Mouse (Mus musculus) adrenal gland, adult 18-20 months (tissue): ENCODE measurements around the gene Fem1a. TPM values are rescaled to one million over a fixed set of nuclear protein-coding genes. Genes with fewer than 3 reads are reported as not detected.

Experiments used
- DNase-seq, 2 experiments: peaks; one replicate each; pipeline ENCODE4 v3.0.0; 2021 to 2022; ENCODE audit warnings: low spot score in 2 of 2
- microRNA-seq, 2 experiments: library from miRNA; unstranded; fragments of <30 nt; microRNA quantifications; one replicate each; pipeline ENCODE4 v1.2.0; 2021; ENCODE audit warnings: borderline number of aligned reads in 2 of 2
- total RNA-seq, 2 experiments: library from RNA; stranded (reverse); gene quantifications; 1 replicate in 1 of 2; 2 replicates in 1 of 2; pipeline ENCODE4 v1.2.3; 2021

Gene Fem1a
- total RNA-seq, 2 experiments from 2014 or later = 29.2 to 30.2 TPM

DNA sequence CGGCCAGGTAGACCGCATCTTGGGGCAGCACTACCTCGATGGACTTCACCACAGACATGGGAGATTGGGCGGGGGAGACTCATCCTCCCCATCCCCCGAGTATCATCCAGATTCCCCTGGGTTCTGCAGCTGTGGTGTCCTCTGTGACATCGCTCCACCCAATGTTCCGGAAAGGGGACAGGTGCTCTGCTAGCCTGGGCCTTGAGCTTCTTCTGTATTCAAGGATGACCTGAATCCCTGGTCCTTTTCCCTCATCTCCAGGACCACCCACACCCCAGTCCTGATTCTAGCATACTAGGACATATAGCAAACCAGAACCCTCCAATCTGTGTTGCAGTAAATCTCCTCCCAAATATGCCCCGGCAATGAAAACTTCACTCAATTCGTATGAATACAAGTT lies 43.6 kb downstream of the Fem1a start, which contains the start of gene Arrdc5:
Gene Arrdc5 (minus strand): TSS at position 101 of the 400 bp plus-strand sequence.
- no peak for DNase-seq

DNA sequence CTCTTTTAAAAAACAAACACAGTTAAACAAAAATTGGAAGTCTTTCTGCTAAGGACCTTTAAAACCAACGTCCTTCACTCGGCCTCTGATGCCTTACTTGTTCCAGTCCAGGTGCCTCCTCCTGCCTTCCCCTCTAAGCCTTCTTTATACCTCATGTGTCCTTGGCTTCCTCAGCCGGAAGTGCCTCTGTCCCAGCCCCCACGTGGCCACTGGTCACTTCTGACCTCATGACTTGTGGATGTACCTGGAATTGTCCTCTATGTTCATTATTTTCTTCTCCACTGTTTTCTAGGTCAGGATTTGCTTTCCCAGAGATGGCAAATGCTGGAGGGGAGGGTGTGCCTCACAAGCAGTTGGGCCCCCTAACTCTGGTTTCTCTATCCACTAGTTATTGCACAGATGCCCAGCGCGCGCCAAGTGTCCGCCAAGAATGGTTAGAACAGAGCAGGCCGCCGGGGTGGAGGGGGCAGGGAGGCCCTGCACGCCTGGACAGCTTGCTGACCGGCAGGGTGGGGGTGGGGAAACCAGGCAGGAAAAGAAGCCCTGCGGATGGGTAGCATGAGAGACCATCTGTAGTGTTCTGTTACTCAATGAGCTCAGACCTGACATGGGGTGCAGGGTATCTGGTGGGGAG lies 45.9 kb downstream of the Fem1a start:
- no peak for DNase-seq

DNA sequence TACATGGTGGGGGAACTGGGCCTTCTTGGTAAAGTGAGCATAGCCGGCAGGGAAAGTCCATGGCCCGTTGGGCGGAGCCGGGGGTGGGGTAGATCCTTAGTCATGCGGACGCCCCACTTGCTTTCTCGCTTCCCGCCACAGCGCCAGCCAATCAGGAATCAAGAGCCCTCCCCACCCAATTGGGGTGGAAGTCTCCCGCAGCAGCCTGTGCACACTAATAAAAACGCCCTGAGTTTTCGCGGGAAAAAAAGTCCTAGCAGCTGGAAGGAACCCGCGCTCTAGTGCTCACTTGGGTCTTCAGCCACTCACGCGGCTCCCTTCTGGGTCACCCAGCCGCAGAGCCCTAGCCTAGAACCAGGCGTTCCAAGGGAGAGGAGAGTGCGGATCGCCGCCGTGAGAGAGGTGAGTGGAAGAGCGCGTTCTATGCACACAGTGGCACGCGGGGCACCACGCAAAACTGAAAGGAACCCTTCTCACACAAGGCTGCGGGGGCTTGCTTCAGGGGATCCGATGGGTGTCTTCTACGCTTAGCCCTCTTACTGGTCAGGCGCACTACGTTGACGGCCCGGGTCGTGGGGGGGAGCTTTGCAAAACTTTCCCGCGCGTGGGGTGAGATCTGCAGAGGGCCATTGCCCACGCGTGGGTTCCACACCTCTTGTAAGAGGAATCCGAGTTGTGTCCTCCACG lies 46.7 kb downstream of the Fem1a start, which contains the start of gene Uhrf1:
Gene Uhrf1 (plus strand): TSS at position 162 of the 687 bp plus-strand sequence.
- DNase-seq = peak; percentile 51 to 64

DNA sequence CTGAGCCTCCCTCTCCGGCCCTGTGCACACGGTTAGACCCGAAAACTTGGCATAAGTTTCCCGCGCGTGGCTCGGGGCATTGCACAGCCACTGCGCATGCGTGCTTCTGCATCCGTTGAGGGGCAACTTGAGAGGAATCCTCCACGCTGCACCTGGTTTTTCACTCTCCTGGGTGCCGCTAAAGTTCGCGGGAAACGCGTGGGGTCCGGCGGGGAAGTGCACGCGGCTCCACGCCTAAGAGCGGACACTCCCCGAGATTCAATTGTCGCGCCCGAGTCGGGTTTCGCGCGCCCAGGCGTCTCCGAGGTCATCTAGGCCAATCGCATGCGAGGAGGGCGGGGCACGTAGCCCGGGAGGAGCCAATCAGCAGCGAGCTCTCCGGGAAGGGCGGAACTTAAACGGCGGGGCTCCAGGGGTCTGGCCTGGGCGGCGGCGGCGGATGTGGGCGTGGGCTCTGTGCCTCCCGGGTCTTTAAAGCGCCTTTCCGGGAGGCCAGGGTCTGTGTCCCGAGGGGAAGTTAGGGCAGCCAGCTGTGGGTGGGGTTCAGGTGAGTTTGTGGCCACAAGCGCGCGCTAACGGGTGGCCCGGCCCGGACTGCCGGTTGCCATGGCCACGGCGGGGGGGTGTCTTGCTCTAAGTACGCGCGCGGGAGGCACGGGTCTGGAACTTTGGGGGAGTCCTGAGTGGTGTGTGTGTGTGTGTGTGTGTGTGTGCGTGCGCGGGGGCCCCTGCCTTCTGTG lies 47.4 kb downstream of the Fem1a start:
- DNase-seq = peak; percentile 87 to 91

DNA sequence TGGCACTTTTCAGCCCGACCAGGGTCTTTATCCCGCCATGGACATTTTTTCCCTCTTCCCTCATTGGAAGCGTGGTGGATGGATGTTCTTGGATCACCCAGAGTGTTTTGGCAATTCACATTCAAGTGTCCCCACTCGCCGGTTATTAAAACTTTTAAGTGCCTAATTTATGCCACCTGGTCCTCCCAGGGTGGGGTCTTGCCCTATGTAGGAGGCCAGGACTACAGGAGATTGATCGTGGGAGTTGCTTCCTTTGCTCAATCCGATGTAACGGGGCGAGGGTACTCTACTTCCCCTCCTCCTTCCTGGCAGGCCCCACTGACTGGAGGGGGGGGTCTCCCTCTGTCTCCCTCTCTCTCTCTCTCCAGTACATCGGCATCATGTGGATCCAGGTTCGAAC lies 48.1 kb downstream of the Fem1a start:
- no peak for DNase-seq

DNA sequence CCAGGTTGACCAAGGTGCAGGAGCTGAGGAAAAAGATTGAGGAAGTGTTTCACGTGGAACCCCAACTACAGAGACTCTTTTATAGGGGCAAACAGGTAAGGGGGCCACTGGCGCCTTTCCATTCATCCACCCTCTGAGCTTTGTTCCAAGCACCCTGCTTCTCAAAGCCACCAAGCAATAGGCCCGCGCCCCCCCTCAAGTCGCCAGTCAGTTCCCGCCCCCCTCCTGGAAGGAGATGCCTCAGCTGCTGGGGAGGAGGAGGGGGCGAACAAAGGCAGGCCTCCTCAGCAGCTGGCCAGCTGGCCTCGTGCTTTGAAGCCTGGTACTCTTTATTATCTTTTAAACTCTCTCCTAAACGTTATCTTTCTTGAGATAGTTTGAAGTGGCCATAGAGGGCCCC lies 48.5 kb downstream of the Fem1a start:
- no peak for DNase-seq

DNA sequence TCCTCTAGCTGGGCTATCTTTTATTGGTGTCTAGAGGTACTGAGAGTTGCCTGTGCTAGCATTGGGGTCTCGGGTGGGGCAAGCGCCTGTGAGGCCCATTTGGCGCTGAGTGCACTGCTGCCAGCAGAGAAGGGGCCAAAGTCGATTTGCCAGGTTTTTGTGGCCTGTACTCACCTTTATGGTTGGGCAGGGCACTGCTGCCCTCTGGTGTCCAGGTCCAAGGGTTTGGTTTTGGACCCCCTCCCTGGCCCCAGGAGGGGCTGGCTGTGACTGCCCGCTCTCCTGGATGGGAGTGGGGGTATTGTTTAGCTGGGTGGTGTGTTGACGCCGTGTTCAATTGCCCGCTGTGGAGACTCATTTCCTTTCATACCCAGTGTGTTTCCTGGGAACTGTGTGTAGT lies 49.2 kb downstream of the Fem1a start:
- DNase-seq = no peak

DNA sequence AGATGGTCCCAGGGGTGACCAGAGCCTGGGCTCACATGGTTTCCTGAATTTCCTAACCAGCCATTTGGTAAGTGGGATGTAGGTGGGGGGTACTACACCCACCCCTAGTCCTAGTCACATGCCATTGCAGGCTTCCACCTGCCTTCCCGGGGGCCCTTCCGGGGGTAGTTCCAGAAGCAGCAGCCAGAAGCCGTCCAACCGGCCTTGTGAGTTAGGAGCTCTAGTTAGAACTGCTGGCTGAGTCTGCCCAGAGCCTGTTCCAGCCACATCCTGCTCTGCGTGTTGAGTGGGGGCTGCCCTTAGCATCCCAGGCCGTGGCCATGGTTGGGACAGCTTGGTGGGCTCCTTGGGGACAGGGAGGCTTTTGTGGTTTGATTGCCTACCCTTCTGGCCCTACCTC lies 51.5 kb downstream of the Fem1a start:
- DNase-seq = no peak

DNA sequence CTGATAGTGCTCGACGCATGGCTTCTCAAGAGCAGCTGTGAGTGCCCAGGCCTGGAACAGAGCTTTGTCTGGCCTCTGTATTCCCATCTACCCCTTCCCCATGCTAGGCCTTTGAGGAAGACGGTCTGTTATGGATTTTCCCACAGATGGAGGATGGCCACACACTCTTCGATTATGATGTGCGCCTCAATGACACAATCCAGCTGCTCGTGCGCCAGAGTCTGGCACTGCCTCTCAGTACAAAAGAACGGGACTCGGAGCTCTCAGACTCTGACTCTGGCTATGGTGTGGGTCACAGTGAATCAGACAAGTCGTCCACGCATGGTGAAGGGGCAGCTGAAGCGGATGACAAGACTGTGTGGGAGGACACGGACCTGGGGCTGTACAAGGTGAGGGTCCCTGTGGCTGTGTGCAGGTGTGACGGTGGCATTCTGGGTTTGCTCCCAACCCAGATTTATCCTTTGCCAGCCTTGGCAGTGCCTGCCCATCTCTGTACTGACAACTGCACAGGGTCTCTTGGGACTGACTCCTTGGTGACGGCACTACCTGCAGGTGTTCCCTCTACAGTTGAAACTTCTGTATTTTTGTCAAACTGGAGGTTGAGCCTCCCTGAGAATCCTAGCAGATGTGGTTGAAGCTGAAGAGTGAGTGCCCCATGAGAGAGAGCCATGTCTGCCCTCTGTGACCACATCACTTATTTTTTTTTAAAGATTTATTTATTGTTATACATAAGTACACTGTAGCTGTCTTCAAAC lies 52.8 kb downstream of the Fem1a start:
- no peak for DNase-seq

Small RNA genes lying within 50 kb of the gene (microRNA-seq; reads per million reads assigned to microRNA genes)
- gene Mir7b = 3,036 to 4,089 reads per million in 2 experiments

Other genes with a start within 250 kb of the Fem1a start
- 10 to 100 TPM; 38.3 to 39.0 TPM for gene Sh3gl1, start 220.2 kb upstream of the Fem1a start, total RNA-seq
- 1 to 10 TPM; 2.1 to 2.3 TPM for gene Chaf1a, start 216.4 kb upstream of the Fem1a start, total RNA-seq
- gene Ubxn6, start 181.8 kb upstream of the Fem1a start, total RNA-seq = 10 to 100 TPM; 63.6 to 77.6 TPM
- 10 to 100 TPM; 53.9 to 67.0 TPM for gene Hdgfl2, start 177.2 kb upstream of the Fem1a start, total RNA-seq
- 100 to 1,000 TPM in 1 of 2 experiments, 10 to 100 TPM in 1; 65.0 to 212 TPM for gene Plin4, start 147.0 kb upstream of the Fem1a start, total RNA-seq
- 10 to 100 TPM; 53.7 to 67.4 TPM for gene Plin5, start 139.2 kb upstream of the Fem1a start, total RNA-seq
- 10 to 100 TPM; 21.2 to 57.7 TPM for gene Lrg1, start 134.8 kb upstream of the Fem1a start, total RNA-seq
- gene Sema6b, start 116.5 kb upstream of the Fem1a start, total RNA-seq = 1 to 10 TPM; 6.3 to 7.0 TPM
- 1 to 10 TPM; 1.9 to 2.5 TPM for gene Tnfaip8l1, start 94.3 kb upstream of the Fem1a start, total RNA-seq
- gene Mydgf, start 72.9 kb upstream of the Fem1a start, total RNA-seq = 10 to 100 TPM; 49.6 to 56.6 TPM
- 10 to 100 TPM; 35.8 to 37.6 TPM for gene Dpp9, start 37.9 kb upstream of the Fem1a start, total RNA-seq
- 10 to 100 TPM; 23.1 to 26.7 TPM for gene Ticam1, start 20.0 kb downstream of the Fem1a start, total RNA-seq
- 10 to 100 TPM; 66.0 to 84.7 TPM for gene Plin3, start 36.1 kb downstream of the Fem1a start, total RNA-seq
- gene Arrdc5, start 43.5 kb downstream of the Fem1a start, total RNA-seq = not detected
- 1 to 10 TPM; 1.8 to 3.1 TPM for gene Uhrf1, start 46.5 kb downstream of the Fem1a start, total RNA-seq
- gene Kdm4b, start 69.3 kb downstream of the Fem1a start, total RNA-seq = 10 to 100 TPM; 31.9 to 39.9 TPM
- 100 to 1,000 TPM; 130 to 188 TPM for gene Ptprs, start 219.7 kb downstream of the Fem1a start, total RNA-seq